Mouse (Mus musculus) heart, adult 2 months (tissue): Measurements from ENCODE around the gene Nell1.

Experiments used
- CTCF ChIP-seq: fragments of 200-600 bp; IDR thresholded peaks from 2 replicates; pipeline ENCODE4 v1.8.1; 2022; ENCODE audit warnings: antibody characterized with exemption, mild to moderate bottlenecking, moderate library complexity
- EP300 ChIP-seq: fragments of 200-500 bp; IDR thresholded peaks from 2 replicates; pipeline ENCODE4 v1.6.1; 2011; ENCODE audit warnings: low read depth, low read length, control low read depth; ENCODE audit not compliant: insufficient read depth
- POLR2A ChIP-seq: fragments of 200-500 bp; IDR thresholded peaks from 2 replicates; pipeline ENCODE4 v1.6.1; 2011; ENCODE audit warnings: mild to moderate bottlenecking, low read depth, low read length, control low read depth; ENCODE audit not compliant: insufficient read depth

DNA sequence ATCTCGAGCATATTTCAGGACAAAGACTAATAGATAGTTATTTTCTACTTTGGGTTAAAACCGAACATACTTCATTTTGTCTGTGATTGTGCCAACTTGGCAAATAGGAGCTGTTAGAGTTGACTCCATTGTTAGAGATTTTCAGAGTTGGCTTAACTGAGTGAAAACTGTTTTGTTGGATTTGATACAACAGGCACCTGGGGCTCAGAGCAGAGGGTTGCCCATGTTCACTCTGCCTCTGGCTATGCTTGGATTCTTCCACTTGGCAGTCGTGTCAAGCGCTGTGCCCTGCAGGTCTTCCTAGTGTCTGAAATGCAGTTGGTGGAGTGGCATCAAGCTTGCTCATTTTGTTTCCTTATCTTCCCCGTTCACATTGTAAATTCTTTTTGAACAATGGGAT is 363.6 kb downstream of the Nell1 start:
- TF ChIP-seq POLR2A = no peak
- no peak for TF ChIP-seq CTCF
- no peak for TF ChIP-seq EP300
